Mouse (Mus musculus) cerebellum, adult 18-20 months (tissue): ENCODE data around the gene Gpc6.
"Not testable (repeated sequence)": the region's sequence is repeated elsewhere in the genome, so short reads cannot be mapped to it uniquely, and the experiment has no call there.

ENCODE experiments used
- DNase-seq, 2 experiments: peaks; one replicate each; pipeline ENCODE4 v3.0.0; 2021

The Gpc6 gene

GRCm38 (mm10) chr14:117379979-117380378 lies 454.9 kb downstream of the Gpc6 start:
- DNase-seq, result no peak

- DNase-seq, result no peak
These were observed 458.1 kb downstream of the Gpc6 start for GRCm38 (mm10) chr14:117383188-117383587.

- peak; percentile 26 to 30 for DNase-seq
These were observed 459.1 kb downstream of the Gpc6 start for GRCm38 (mm10) chr14:117384096-117384770.

- DNase-seq, result no peak
These were observed 460.7 kb downstream of the Gpc6 start for GRCm38 (mm10) chr14:117385731-117386270.

- DNase-seq, result no peak
These were observed 465.7 kb downstream of the Gpc6 start for GRCm38 (mm10) chr14:117390794-117391320.

- no peak for DNase-seq
These were observed 466.3 kb downstream of the Gpc6 start for GRCm38 (mm10) chr14:117391412-117391811.

- DNase-seq, result no peak
These were observed 472.1 kb downstream of the Gpc6 start for GRCm38 (mm10) chr14:117397165-117397564.

GRCm38 (mm10) chr14:117407824-117408524 lies 482.9 kb downstream of the Gpc6 start:
- DNase-seq, result no peak

- no peak for DNase-seq
These were observed 483.4 kb downstream of the Gpc6 start for GRCm38 (mm10) chr14:117408525-117408835.

- DNase-seq, result no peak
These were observed 484.7 kb downstream of the Gpc6 start for GRCm38 (mm10) chr14:117409778-117410177.

GRCm38 (mm10) chr14:117410511-117410910 lies 485.4 kb downstream of the Gpc6 start:
- no peak for DNase-seq

- no peak for DNase-seq
These were observed 489.9 kb downstream of the Gpc6 start for GRCm38 (mm10) chr14:117415045-117415444.

GRCm38 (mm10) chr14:117419561-117420218 lies 494.6 kb downstream of the Gpc6 start:
- no peak for DNase-seq

GRCm38 (mm10) chr14:117421170-117421569 lies 496.1 kb downstream of the Gpc6 start:
- DNase-seq, result no peak

- DNase-seq, result no peak
These were observed 501.0 kb downstream of the Gpc6 start for GRCm38 (mm10) chr14:117426116-117426515.

- no peak for DNase-seq
These were observed 502.7 kb downstream of the Gpc6 start for GRCm38 (mm10) chr14:117427776-117428175.

GRCm38 (mm10) chr14:117435739-117436138 lies 510.6 kb downstream of the Gpc6 start:
- DNase-seq, result peak in 1 of 2 experiments; percentile 5

- not testable (repeated sequence) for DNase-seq
These were observed 521.6 kb downstream of the Gpc6 start for GRCm38 (mm10) chr14:117446675-117447231.

- DNase-seq, result no peak
These were observed 526.4 kb downstream of the Gpc6 start for GRCm38 (mm10) chr14:117451391-117451991.

- no peak for DNase-seq
These were observed 527.0 kb downstream of the Gpc6 start for GRCm38 (mm10) chr14:117452150-117452549.

GRCm38 (mm10) chr14:117473378-117473777 lies 548.3 kb downstream of the Gpc6 start:
- no peak for DNase-seq

GRCm38 (mm10) chr14:117478879-117479278 lies 553.8 kb downstream of the Gpc6 start:
- DNase-seq, result no peak
